Mouse (Mus musculus): ENCODE data around the gene Fam107a. TPM values are rescaled to one million over a fixed set of nuclear protein-coding genes. Genes with fewer than 3 reads are reported as not detected.
A peak's percentile ranks its signal among the peaks of the same experiment; 100 is the strongest.

The Fam107a gene
- total RNA-seq, 2 experiments from 2014 or later = 7.4 to 8.0 TPM

DNA sequence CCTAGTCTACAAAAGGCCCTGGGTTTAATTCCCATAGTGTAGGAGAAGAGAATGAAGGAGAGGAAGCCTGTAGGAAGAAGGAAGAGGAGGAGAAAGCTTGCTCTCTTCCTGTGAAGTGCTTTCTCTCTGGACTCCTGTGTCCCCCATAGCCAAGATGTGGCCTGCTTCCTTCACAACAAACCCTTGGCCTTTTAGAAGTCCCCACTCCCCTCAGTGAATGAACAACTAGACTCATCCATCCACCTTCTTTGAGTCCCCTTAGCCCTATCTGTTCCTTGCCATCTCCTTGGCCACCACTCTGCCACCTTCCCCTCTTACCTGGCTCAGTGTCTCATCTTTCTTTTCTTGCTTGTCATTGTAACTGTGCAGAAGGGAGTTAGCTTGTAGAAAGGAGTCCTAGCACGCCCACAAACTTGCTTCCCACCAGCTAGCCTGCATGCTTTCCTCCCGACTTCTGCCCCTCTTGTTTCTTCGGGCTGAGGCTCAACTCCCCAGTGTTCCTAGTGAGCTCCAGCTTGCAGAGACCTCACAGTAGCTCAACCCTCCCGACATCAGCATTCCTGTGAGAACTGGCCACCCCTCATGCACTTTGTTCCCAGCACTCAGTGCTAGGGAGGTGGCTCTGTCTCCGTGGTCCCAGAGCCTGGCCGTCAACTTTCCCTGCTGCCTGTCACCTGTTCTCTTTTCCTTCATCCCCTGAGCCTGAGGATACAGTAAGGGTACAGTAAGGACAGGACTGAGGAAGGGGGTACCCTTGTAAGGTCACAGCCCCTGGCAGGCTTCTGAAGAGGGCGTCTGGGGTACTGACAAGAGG is 60.1 kb downstream of the Fam107a start:
- DNase-seq (ENCODE audit: low spot score in 2 of 2) = no peak

DNA sequence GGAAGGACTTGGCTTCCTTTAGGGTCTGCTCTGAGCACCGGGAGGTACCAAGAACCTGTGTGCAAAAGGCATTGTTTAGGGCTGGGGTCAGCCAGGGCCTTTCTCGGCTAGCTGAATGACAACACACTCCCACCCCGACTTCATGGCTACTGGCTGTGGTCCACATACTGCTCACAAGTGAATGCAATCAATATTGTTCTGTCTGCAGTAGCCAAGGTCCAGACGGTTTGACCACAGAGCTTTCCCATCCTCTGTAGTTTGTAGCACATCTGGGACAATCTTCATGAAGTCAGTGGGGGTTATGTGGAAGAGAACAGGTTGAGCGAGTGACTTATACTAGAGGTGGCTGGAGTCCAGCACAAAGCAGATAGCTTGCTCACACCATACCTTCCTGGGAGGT is 60.9 kb downstream of the Fam107a start:
- no peak for DNase-seq (ENCODE audit: low spot score in 2 of 2)

DNA sequence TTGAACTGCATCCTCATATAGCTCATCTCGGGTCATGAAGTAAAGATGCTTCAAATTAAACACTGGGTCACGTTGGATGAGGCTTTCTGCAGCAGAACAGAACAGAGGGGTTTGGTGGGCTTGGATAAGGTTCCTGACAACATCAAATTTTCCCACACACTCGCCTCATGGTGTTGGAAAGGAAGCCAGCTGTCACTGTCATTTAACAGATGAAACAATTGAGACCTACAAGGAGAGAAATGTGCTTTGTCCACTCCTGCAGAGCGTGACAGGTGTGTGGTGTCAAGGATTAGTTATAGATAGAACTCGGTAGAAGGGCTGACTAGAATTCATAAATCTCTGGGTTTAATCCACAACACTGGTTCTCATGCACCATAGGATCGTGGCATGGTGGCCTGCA is 61.8 kb downstream of the Fam107a start:
- no peak for DNase-seq (ENCODE audit: low spot score in 2 of 2)

DNA sequence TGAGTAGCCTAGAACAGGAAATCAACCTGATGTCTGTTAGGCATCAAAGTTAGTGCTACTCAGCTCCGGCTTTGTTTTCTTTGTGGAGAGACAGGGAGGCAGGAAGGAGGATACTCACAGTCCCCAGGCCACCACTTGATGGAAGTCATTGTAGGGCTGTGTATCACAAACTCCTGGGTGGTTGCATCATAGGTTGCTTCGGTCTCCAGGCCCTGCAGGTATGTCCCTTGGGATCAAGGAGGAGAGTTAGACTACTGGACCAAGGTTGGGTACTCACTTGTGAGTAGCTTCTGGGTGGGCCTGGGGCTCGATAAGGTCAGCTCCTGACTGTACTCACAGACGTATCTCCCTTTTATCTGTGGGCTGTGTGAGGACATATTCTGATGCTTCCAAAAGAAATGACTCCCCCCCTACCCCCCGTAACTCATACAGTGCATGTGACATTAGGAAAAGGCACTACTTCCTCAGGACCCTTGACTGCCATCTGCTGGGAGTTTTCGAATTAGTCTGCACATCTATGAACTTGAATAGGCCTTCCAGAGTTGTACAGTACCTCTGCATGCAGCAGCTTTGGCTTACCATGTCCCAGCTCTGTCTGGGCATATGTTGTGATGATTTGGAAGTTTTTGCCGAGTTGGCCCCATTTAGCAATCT is 62.6 kb downstream of the Fam107a start:
- peak; percentile 18 to 46 for DNase-seq (ENCODE audit: low spot score in 2 of 2)

DNA sequence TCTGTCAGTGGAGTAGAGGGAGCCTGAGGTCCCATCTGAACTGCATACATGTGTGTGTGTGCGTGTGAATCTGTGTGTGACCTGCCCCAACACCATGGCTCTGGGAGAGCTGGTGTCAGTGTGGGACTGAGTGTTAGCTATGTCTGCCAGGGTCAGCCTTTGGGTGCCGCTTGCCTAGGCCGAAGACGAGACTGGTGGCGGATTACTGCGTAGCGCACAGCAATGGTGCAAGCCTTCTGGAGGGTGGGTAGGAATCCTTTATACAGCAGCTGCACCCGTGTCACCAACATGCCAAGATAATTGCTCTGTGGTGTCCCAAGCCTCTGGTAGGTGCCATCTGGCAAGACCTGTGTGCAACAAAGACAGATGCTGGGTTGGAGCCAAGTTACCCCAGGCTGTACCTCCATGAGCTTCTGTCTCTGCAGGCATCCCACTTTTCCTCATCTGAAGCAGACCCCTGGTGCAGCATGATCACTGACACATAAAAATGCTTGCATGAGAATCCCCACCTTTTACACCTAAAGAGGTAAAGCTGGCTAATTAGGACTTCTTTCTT is 66.4 kb downstream of the Fam107a start:
- DNase-seq (ENCODE audit: low spot score in 2 of 2) = no peak

DNA sequence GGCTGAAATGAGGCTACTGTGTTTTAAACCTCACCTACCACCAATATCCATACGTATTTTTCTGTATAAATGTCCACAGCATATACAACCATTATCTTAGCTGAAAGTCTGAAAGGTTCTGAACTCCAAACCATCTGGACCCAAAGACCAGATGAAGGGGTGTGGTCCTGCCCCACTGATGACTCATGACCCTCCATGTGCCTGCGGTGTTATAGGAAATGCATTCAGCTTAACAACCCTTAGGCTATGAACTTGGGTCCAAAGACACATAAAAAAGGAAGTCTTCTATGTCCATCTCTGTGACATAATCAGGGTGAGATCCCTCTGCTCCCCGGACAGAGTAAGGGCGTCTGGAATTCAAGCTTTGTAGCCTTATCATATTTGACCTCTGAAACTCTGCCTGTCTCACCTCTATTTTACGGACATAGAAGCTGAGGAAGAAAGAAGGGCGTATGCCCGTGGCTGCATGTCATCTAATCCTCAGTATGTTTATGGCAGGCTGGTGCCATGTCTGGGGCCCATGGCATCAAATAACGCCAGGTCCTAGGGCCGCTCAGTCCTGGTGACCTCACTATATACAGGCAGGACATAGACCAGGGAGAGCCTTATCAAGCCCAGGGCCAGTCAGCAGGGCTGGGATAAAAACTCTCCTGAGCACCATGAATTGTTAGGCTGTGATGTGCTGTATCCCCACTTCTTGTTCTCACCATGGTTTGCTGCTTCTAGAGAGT is 67.5 kb downstream of the Fam107a start:
- no peak for DNase-seq (ENCODE audit: low spot score in 2 of 2)

DNA sequence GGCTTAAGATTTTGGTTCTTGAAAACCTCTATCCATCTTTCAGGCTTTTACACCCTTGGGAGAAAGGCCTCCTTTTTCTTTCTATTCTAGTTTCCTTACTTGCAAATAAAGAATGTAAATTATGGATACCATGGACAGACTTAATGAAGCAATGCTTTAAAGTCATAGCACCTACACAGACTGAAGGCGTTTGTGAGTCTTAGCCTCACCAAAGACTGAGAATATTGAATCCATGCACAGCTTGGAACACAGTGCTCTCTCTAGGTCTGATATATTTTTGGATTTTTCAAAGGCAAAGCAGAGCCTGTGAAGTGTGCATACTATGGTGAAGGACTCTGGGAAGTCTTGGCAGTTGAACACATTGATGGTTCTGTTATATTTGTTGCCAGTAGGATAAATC is 68.6 kb downstream of the Fam107a start:
- DNase-seq (ENCODE audit: low spot score in 2 of 2) = no peak

DNA sequence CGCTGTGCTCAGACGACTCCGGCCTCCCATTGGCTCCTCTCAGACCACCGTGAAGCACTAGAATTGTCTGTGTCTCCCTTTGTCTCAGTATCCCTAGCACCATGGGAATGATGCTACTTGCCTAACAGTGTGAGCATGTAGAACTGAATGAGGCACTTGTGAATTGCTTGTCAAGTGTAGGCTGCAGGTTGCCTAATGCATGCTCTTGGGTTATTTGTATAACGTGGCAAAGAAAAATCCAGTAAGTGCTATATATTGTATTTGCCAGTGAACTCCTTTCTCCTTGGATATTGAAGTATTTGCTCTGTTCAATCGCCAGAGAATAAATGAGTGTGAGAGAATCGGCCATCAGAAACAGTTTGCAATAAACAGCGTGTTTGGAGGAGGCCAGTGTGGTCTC is 70.9 kb downstream of the Fam107a start:
- DNase-seq (ENCODE audit: low spot score in 2 of 2) = no peak

Other genes with a start within 250 kb of the Fam107a start
- gene Rpp14, start 237.7 kb downstream of the Fam107a start, total RNA-seq (2021) = 10 to 100 TPM; 37.5 to 48.9 TPM
- gene Pxk, start 219.8 kb downstream of the Fam107a start, total RNA-seq (2021) = 10 to 100 TPM; 73.3 to 86.3 TPM
- 100 to 1,000 TPM; 377 to 745 TPM for gene Pdhb, start 145.0 kb downstream of the Fam107a start, total RNA-seq (2021)
- gene Kctd6, start 103.9 kb downstream of the Fam107a start, total RNA-seq (2021) = 10 to 100 TPM; 13.2 to 16.2 TPM
- 1 to 10 TPM in 1 of 2 experiments, under 1 TPM in 1; 0.23 to 1.7 TPM for gene Acox2, start 58.7 kb downstream of the Fam107a start, total RNA-seq (2021)
- not detected for gene Oit1, start 60.7 kb upstream of the Fam107a start, total RNA-seq (2021)